Mouse (Mus musculus): Measurements from ENCODE around the gene Gm45015. TPM values are rescaled to one million over a fixed set of nuclear protein-coding genes. Genes with fewer than 3 reads are reported as not detected.

The Gm45015 gene
- total RNA-seq (2023): not detected

GRCm38 (mm10) chrX:73336740-73337139 is at the start of gene Gm45015:
Gm45015 (minus strand) TSS chrX:73336840.

GRCm38 (mm10) chrX:73342483-73342895 is 5.8 kb upstream of the Gm45015 start, which contains the start of gene Zfp275:
Zfp275 (plus strand) TSS chrX:73342621.

DNA sequence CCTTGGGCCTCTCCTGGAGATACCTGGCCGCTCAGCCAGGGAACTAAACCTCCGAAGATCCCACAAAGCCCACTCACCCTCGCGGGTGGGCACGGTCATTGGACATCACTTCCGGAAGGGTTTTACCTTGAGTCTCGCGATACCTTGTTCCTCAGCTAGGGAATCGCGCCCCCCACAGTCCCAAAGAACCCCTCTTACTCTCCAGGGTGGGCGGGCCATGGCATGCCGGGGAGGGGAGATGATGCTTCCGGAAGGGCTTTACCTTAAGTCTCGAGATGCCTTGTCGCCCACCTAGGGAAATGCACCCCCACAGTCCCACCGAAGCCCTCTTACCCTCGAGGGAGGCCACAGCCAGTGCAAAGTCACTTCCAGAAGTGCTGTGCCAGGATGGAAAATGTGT is 43.8 kb downstream of the Gm45015 start, which contains the start of the genes Xlr5a and Xlr5c:
Gene Xlr5a (minus strand): TSS at position 101 of the 400 bp plus-strand sequence.
Gene Xlr5c (minus strand): TSS at position 101 of the 400 bp plus-strand sequence.

Other genes starting within 250 kb of the Gm45015 start
- gene Xlr3a, start 239.7 kb downstream of the Gm45015 start, total RNA-seq (2023): 2.2 TPM
- 1.3 TPM for gene Gm14685, start 219.8 kb downstream of the Gm45015 start, total RNA-seq (2023)
- not detected for gene Xlr5b, start 188.0 kb downstream of the Gm45015 start, total RNA-seq (2023)
- gene DXBay18, start 187.4 kb downstream of the Gm45015 start, total RNA-seq (2023): 2.3 TPM
- not detected for gene Spin2d, start 159.9 kb downstream of the Gm45015 start, total RNA-seq (2023)
- gene Xlr3b, start 144.6 kb downstream of the Gm45015 start, total RNA-seq (2023): 22.6 TPM
- gene Xlr4b, start 122.5 kb downstream of the Gm45015 start, total RNA-seq (2023): 89.3 TPM
- gene F8a, start 108.5 kb downstream of the Gm45015 start, total RNA-seq (2023): 13.8 TPM
- gene Xlr4c, start 93.7 kb downstream of the Gm45015 start, total RNA-seq (2023): 51.9 TPM
- not detected for gene Xlr3c, start 71.5 kb downstream of the Gm45015 start, total RNA-seq (2023)
- not detected for gene Xlr5a, start 43.9 kb downstream of the Gm45015 start, total RNA-seq (2023)
- gene Xlr5c, start 43.9 kb downstream of the Gm45015 start, total RNA-seq (2023): not detected
- 40.1 TPM for gene Zfp275, start 5.8 kb upstream of the Gm45015 start, total RNA-seq (2023)
- not detected for gene Gm18336, start 61.9 kb upstream of the Gm45015 start, total RNA-seq (2023)
- gene Zfp92, start 74.3 kb upstream of the Gm45015 start, total RNA-seq (2023): not detected
- gene Trex2, start 98.5 kb upstream of the Gm45015 start, total RNA-seq (2023): not detected
- 22.9 TPM for gene Haus7, start 122.2 kb upstream of the Gm45015 start, total RNA-seq (2023)
- gene Bgn, start 146.8 kb upstream of the Gm45015 start, total RNA-seq (2023): 0.43 TPM
- gene Atp2b3, start 166.2 kb upstream of the Gm45015 start, total RNA-seq (2023): not detected